Mouse (Mus musculus): ENCODE measurements at regions not wholly inside any gene's neighbourhood (a gene's known extent, or its start where the extent isn't known, plus 50 kb on each side); places are given as distances from the start of the nearest gene placed in this dataset.

DNA sequence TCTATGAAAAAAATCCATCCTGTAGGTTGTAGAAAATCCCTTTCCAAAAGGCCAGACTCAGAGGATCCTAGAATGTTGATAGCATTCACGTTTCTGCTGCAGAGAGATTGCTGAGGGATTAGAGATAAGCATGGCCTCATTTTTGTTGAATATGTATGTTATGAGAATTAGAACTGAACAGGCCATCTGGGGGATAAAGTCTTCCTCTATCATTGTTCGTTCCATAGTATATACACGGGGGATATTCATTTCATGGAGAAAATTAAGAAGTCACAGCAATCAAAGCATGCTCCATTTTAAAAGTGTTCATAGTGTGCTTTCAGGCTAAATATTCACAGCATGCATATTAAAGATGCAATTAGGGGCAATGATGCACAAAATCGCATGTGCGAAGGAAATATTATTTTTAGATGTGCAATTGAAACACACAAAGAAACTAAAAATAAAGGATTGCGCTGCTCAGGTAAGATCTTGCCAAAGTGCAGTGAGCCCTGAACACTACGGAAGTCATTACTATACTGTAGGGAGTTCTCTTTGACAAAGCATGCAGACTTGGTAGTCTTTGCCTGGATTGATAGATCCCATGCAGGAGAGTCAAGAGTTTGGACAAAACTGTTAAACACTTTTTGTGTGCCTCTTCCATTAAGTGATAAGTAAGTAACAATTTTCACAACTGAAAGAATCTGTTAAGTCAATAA is 511.5 kb downstream of the Phf3 start:
- DNase-seq (ENCODE audit: low read depth, low spot score), result no peak

DNA sequence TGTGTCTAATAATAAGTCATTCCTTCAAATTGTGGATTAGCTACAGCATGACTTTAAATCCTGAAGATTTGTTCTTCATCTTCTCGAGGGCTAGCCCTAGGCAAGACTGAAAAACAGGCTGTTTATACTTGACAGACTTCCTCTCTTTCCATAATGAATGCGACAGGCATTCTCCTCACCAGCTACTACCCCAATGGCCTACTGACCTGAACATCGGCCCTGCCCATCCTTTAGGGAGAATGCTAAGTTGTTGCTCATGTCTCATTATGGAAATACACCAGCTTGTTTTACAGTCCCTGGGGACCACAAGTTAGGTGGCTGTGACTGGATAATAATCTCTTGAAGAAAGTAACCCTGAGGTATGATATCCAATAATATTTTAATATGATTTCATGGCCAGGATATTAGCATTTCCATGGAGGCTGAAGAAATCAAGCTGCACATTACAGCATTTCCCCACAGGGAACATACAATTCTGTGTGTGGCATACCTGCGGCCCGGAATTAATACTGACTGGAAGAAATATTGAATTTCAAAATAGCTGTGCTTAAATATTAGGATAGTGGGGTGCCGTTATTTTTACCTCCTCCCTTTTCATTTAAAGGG is 553.0 kb downstream of the Phf3 start:
- DNase-seq (ENCODE audit: low read depth, low spot score), result no peak

DNA sequence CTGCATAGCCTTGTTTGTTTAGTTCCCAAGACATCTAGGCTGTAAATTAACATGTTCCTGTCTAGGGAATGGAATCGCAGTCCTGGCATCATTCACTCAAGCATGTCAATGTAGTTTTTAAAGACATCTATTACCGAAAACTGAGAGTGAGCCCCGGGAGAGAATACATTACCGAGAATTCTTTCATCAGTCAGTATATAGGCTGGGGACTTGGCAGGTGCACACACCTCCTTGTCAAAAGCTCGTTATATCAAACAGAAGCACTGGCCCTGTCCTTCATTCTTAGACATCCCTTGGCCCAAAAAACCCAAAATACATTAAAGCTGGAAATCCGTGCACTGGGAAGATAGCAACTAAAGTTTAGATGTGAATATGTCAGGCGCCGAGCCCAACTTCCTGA is 555.5 kb downstream of the Phf3 start:
- DNase-seq (ENCODE audit: low read depth, low spot score), result no peak

DNA sequence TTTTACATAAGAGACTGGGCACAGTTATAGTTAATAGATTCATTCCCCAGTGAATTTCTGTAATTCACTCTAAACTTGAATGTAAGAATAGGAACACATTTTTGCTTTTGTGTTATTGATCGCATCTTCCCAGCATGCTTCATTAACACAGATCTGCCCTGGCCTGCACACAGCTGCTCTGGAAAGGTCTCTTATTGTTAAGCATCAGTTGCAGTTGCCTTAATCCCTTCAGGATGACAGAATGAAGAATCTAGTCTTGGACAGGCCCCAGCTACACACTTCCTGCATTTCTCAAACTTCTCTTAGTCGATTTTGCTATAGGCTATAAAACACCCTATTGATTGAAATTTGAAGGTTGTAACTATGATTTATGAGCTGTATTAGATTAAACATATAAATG is 584.6 kb downstream of the Phf3 start:
- DNase-seq (ENCODE audit: low read depth, low spot score), result no peak

- no peak for DNase-seq (ENCODE audit: low read depth, low spot score)
These were observed 611.3 kb downstream of the Phf3 start for GRCm38 (mm10) chr1:30262418-30262817.

- peak; percentile 2 for DNase-seq (ENCODE audit: low read depth, low spot score)
These were observed 614.2 kb downstream of the Phf3 start for GRCm38 (mm10) chr1:30259547-30259946.

GRCm38 (mm10) chr1:30216764-30217348 is 656.9 kb downstream of the Phf3 start:
- no peak for DNase-seq (ENCODE audit: low read depth, low spot score)

GRCm38 (mm10) chr1:30204608-30205262 is 669.0 kb downstream of the Phf3 start:
- no peak for DNase-seq (ENCODE audit: low read depth, low spot score)

DNA sequence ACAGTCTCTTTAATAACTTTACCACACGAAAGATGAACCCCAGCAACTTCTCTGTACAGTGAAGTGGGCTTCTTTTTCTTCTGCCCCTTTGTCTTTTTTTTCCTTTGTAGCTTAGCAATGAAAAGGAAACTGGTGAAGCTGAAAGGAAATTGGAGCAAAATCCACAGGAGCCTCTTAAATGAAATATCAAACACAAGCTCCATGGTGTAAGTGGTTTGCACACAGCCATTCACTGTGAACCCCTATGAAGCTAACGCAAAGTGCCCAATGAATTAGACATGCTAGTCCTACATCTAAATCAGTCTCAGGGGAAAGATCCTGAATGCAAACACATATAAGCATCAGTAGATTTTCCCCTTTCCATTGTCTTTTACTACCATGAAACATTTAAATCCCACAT is 697.5 kb downstream of the Phf3 start:
- no peak for DNase-seq (ENCODE audit: low read depth, low spot score)

GRCm38 (mm10) chr1:30144997-30145396 is 728.7 kb downstream of the Phf3 start:
- peak; percentile 8 for DNase-seq (ENCODE audit: low read depth, low spot score)

- no peak for DNase-seq (ENCODE audit: low read depth, low spot score)
These were observed 759.5 kb downstream of the Phf3 start for GRCm38 (mm10) chr1:30114186-30114585.
